Mouse (Mus musculus) forebrain, embryonic 16.5 days (tissue): ENCODE results near the gene Dgke. TPM values are rescaled to one million over a fixed set of nuclear protein-coding genes. Genes with fewer than 3 reads are reported as not detected.
"Not testable (repeated sequence)": the region's sequence is repeated elsewhere in the genome, so short reads cannot be mapped to it uniquely, and the experiment has no call there.

Experiments used
- ATAC-seq: fragments of 200-750 bp; cut with Nextera tagmentation; 2 replicates; pipeline ENCODE4 v1.8.0; 2017; ENCODE audit warnings: mild to moderate bottlenecking, moderate library complexity
- H3K27ac ChIP-seq: fragments of 300-500 bp; sonication (generic); 2 replicates; pipeline ENCODE4 v1.5.1; 2014; ENCODE audit warnings: low read length, control low read depth
- H3K27me3 ChIP-seq: fragments of 300-500 bp; sonication (generic); replicated peaks from 2 replicates; pipeline ENCODE4 v1.6.1; 2014; ENCODE audit warnings: low read length; ENCODE audit not compliant: control insufficient read depth, insufficient read depth
- H3K36me3 ChIP-seq: fragments of 300-500 bp; sonication (generic); 2 replicates; pipeline ENCODE4 v1.6.1; 2014; ENCODE audit not compliant: control insufficient read depth, insufficient read depth
- H3K4me1 ChIP-seq: fragments of 300-500 bp; sonication (generic); replicated peaks from 2 replicates; pipeline ENCODE4 v1.6.1; 2014; ENCODE audit warnings: low read length; ENCODE audit not compliant: control insufficient read depth, insufficient read depth
- H3K4me2 ChIP-seq: fragments of 300-500 bp; sonication (generic); 2 replicates; pipeline ENCODE4 v1.6.1; 2014; ENCODE audit warnings: mild to moderate bottlenecking, low read length, control low read depth
- H3K4me3 ChIP-seq: fragments of 300-500 bp; sonication (generic); replicated peaks from 2 replicates; pipeline ENCODE4 v1.5.1; 2014; ENCODE audit warnings: mild to moderate bottlenecking, low read length, control low read depth
- H3K9ac ChIP-seq: fragments of 300-500 bp; sonication (generic); replicated peaks from 2 replicates; pipeline ENCODE4 v1.6.1; 2014; ENCODE audit warnings: low read depth, low read length, control low read depth
- H3K9me3 ChIP-seq: fragments of 300-500 bp; sonication (generic); 2 replicates; pipeline ENCODE4 v1.6.1; 2016; ENCODE audit warnings: low read length; ENCODE audit not compliant: control insufficient read depth
- WGBS: fragments of 180-500 bp; shearing (Covaris S2); extraction: QIAGEN DNeasy Blood & Tissue Kit; methylation state at CpG from one replicate; pipeline ENCODE4 v1.1.7; 2014; 5-methylcytosine and 5-hydroxymethylcytosine counted together
- polyA plus RNA-seq: library from polyadenylated mRNA; unstranded; fragments of >200 nt; fragmentation: Nextera tagmentation; extraction: Ambion mirVana; gene quantifications from 2 replicates; pipeline ENCODE4 v1.2.1, GENCODE M21; 2015

Gene Dgke
- polyA plus RNA-seq, 1 experiment from 2014 or later: 17.1 TPM

GRCm38 (mm10) chr11:88997343-88997742, 69.3 kb downstream of the Dgke start:
- not testable (repeated sequence) for H3K4me2 ChIP-seq, ATAC-seq, H3K36me3 ChIP-seq, H3K9me3 ChIP-seq, H3K9ac ChIP-seq, H3K4me3 ChIP-seq, H3K27ac ChIP-seq, H3K4me1 ChIP-seq
- WGBS: 90% methylated on average over 5 of the region's 5 CpGs
- H3K27me3 ChIP-seq: peaks cover 18% of the 10 kb centered on the region

DNA sequence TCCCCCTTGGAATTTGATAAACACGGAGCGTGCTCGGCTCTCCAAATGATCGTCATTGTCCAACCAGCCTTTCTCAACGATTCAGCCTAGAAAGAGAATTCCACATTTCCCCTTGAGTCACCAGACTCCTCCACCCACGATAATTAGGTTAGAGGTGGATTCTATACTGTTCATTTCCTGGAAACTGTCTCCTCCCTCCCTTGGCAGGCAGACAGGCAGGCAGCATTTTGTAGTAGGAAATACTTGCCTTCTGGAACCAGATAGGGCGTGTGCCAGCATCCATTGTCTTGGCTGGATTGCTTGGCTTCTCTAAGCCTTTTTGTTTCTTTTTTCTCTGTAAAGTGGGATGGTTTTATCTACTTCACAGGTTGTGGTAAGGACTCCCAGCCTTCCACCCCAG, 70.2 kb downstream of the Dgke start:
- H3K4me3 ChIP-seq: no peak overlapping the region
- no peaks in the 10 kb centered on the region for H3K9me3 ChIP-seq
- WGBS: 78% methylated on average over 7 of the region's 7 CpGs
- peaks cover under 1% of the 10 kb centered on the region; the same call in 1 of the 2 replicates for H3K36me3 ChIP-seq
- 0 out of 2 replicates have a peak, but pooled peaks cover 6% of the 10 kb centered on the region for H3K4me1 ChIP-seq
- H3K9ac ChIP-seq: no peak overlapping the region
- no peak overlapping the region for H3K4me2 ChIP-seq
- ATAC-seq: no peak
- peaks cover 18% of the 10 kb centered on the region for H3K27me3 ChIP-seq
- no peak overlapping the region for H3K27ac ChIP-seq

DNA sequence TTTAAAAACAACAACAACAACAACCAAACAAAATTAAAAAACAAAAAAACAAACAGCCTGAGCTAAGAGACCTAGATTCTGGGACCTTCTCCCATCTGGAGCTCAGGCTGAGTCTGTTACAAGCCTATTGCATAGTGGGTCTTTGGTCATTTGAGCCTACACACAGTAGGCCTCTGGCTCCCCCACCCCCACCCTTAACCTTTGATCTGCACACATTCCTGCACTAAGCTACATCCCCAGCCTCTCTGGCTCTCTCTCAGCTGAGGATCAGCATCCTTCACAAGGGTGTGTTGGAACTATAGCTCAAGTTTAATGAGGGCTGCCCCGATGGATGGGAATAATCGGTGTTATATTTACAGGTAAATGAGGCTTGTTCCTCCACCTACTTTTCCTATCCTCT, 71.0 kb downstream of the Dgke start:
- Histone ChIP-seq H3K9me3 (no peaks in the 10 kb centered on the region), H3K9ac (no peak overlapping the region), H3K27me3 (peaks cover 18% of the 10 kb centered on the region), H3K36me3 (peaks cover 8% of the 10 kb centered on the region; the same call in 1 of the 2 replicates), H3K4me1 (0 out of 2 replicates have a peak, but pooled peaks cover 6% of the 10 kb centered on the region), H3K4me2 (no peak overlapping the region), H3K4me3 (no peak overlapping the region), H3K27ac (no peak overlapping the region)
- ATAC-seq: no peak
- WGBS: 95% methylated on average over 2 of the region's 2 CpGs

DNA sequence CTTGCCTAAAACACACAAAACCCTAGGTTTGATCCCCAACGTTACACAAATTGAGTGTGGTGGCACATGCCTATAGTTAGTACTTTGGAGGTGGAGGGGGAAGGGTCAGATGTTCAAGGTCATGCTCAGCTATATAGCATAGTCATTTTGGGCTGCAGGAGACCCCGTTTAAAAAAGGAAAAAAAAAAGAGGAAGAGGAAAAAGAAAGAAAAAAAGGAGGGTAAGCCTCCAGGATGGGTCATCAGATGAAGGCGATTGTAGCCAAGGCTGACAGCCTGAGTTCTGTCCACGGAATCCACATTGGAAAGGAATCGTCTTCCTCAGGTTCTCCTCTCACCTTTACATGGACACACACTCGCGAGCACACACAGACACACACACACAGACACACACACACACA, 72.2 kb downstream of the Dgke start:
- H3K27ac ChIP-seq: no peak overlapping the region
- peaks cover 9% of the 10 kb centered on the region; the same call in 1 of the 2 replicates for H3K36me3 ChIP-seq
- H3K4me1 ChIP-seq: 0 out of 2 replicates have a peak, but pooled peaks cover 4% of the 10 kb centered on the region
- ATAC-seq: no peak
- no peaks in the 10 kb centered on the region for H3K9me3 ChIP-seq
- no peak overlapping the region for H3K4me2 ChIP-seq
- H3K4me3 ChIP-seq: no peak overlapping the region
- H3K27me3 ChIP-seq: peaks cover 9% of the 10 kb centered on the region
- H3K9ac ChIP-seq: no peak overlapping the region
- 90% methylated on average over 7 of the region's 7 CpGs for WGBS

GRCm38 (mm10) chr11:88993625-88994024, 73.0 kb downstream of the Dgke start:
- Histone ChIP-seq H3K9ac (no peak overlapping the region), H3K4me1 (no peaks in the 10 kb centered on the region), H3K27ac (no peak overlapping the region), H3K4me2 (no peak overlapping the region), H3K4me3 (no peak overlapping the region), H3K27me3 (peaks cover under 1% of the 10 kb centered on the region; the same call in 1 of the 2 replicates), H3K36me3 (peaks cover 9% of the 10 kb centered on the region; the same call in 1 of the 2 replicates), H3K9me3 (no peaks in the 10 kb centered on the region)
- ATAC-seq: no peak
- 12% methylated on average over 5 of the region's 5 CpGs for WGBS

DNA sequence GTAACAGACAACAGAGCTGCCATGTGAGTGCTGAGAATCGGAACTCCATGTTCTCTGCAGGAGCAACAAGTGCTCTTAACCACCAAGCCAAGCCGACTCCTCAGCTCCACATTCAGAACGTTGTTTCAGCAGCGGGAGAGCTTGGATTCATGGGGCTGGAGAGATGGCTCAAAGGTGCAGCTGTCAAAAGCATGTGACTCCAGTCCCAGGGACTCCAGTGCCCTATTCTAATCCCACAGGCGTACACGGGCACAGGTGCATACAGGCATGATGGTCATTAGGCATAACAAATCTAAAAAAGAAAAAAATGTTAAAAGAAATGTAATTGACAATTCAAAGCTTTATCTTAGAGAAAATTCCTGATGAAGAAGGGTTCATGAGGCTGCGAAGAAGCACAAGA, 73.5 kb downstream of the Dgke start:
- Histone ChIP-seq H3K27me3 (no peaks in the 10 kb centered on the region), H3K9me3 (no peaks in the 10 kb centered on the region), H3K36me3 (peaks cover 9% of the 10 kb centered on the region; the same call in 1 of the 2 replicates), H3K4me2 (no peak overlapping the region), H3K4me3 (no peak overlapping the region), H3K27ac (no peak overlapping the region), H3K9ac (no peak overlapping the region), H3K4me1 (no peaks in the 10 kb centered on the region)
- ATAC-seq: no peak
- 45% methylated on average over 7 of the region's 7 CpGs for WGBS

- ATAC-seq: peak; percentile 36; the same call in 1 of the 2 replicates
- WGBS: 73% methylated on average over 5 of the region's 5 CpGs
- H3K27me3 ChIP-seq: no peaks in the 10 kb centered on the region
Measured at GRCm38 (mm10) chr11:88989530-88989929, 77.1 kb downstream of the Dgke start.

GRCm38 (mm10) chr11:88988956-88989355, 77.7 kb downstream of the Dgke start:
- Histone ChIP-seq H3K9me3 (no peaks in the 10 kb centered on the region), H3K4me2 (no peak overlapping the region), H3K27ac (no peak overlapping the region), H3K36me3 (peaks cover 21% of the 10 kb centered on the region), H3K4me1 (no peaks in the 10 kb centered on the region), H3K9ac (no peak overlapping the region), H3K4me3 (no peak overlapping the region), H3K27me3 (no peaks in the 10 kb centered on the region)
- ATAC-seq: no peak
- 76% methylated on average over 5 of the region's 5 CpGs for WGBS

More at GRCm38 (mm10) chr11:88989530-88989929, 77.1 kb downstream of the Dgke start:
- Histone ChIP-seq H3K27ac (no peak overlapping the region), H3K4me2 (no peak overlapping the region), H3K4me1 (no peaks in the 10 kb centered on the region), H3K4me3 (no peak overlapping the region), H3K36me3 (peaks cover 17% of the 10 kb centered on the region), H3K9me3 (no peaks in the 10 kb centered on the region), H3K9ac (no peak overlapping the region)

DNA sequence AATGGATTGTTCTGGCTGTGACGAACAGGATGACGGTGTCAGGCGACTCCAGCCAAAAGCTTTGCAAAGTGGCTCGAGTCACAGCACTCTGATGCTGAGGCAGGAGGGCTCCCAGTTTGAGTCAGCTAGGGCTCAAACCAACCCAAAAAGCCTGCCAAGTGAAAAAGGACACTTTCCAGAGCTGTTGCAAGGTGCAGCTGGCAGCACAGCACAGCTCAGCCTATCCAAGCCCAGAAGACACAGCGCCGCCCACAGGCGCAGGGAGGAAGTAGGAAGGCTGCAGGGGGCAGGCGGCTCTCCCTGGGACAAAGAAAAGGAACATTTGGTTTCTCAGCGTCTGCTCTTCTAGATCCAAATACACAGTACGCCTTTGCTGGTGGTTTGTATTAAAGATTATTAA, 80.0 kb downstream of the Dgke start:
- ATAC-seq: no peak
- H3K27me3 ChIP-seq: no peaks in the 10 kb centered on the region
- H3K4me3 ChIP-seq: no peak overlapping the region
- no peak overlapping the region for H3K27ac ChIP-seq
- no peak overlapping the region for H3K9ac ChIP-seq
- no peaks in the 10 kb centered on the region for H3K9me3 ChIP-seq
- WGBS: 89% methylated on average over 10 of the region's 10 CpGs
- no peaks in the 10 kb centered on the region for H3K4me1 ChIP-seq
- H3K36me3 ChIP-seq: peaks cover 27% of the 10 kb centered on the region
- H3K4me2 ChIP-seq: no peak overlapping the region
